Mouse (Mus musculus) MEL (cell line): ENCODE results near the gene Dpy19l3. TPM values are rescaled to one million over a fixed set of nuclear protein-coding genes. Genes with fewer than 3 reads are reported as not detected.

ENCODE experiments used
- DNase-seq: peaks from one replicate; pipeline ENCODE4 v3.0.0; 2011; ENCODE audit warnings: low read depth, low spot score
- H3K27ac ChIP-seq: 2 replicates; pipeline ENCODE4 v1.5.1; 2012; ENCODE audit warnings: low read depth, mild to moderate bottlenecking, control low read depth, low read length, moderate library complexity; ENCODE audit not compliant: control insufficient read depth
- H3K27me3 ChIP-seq, 2 experiments: fragments of 150-350 bp in 1 of 2; sonication (generic) in 1 of 2; 2 replicates each; pipeline ENCODE4 v1.6.1; 2012; ENCODE audit warnings: low read length in 2 of 2, mild to moderate bottlenecking in 2 of 2, improper control_type of control experiment in 1 of 2, moderate library complexity in 1 of 2; ENCODE audit not compliant: insufficient read depth in 2 of 2, control insufficient read depth in 1 of 2
- H3K36me3 ChIP-seq, 2 experiments: 2 replicates each; pipeline ENCODE4 v1.6.1; 2012 to 2014; ENCODE audit warnings: low read length in 2 of 2, improper control_type of control experiment in 1 of 2, inconsistent platforms in 1 of 2, mild to moderate bottlenecking in 1 of 2; ENCODE audit not compliant: insufficient read depth in 2 of 2, control insufficient read depth in 1 of 2
- H3K4me1 ChIP-seq, 2 experiments: fragments of 150-350 bp in 1 of 2; sonication (generic) in 1 of 2; 2 replicates each; pipeline ENCODE4 v1.6.1; 2012; ENCODE audit warnings: low read length in 2 of 2, improper control_type of control experiment in 1 of 2, mild to moderate bottlenecking in 1 of 2; ENCODE audit not compliant: insufficient read depth in 2 of 2, control insufficient read depth in 1 of 2
- H3K4me3 ChIP-seq, 2 experiments: fragments of 150-350 bp in 1 of 2; sonication (generic) in 1 of 2; 2 replicates each; pipeline ENCODE4 v1.5.1; 2012; ENCODE audit warnings: low read depth in 2 of 2, low read length in 2 of 2, mild to moderate bottlenecking in 2 of 2, moderate library complexity in 2 of 2, control low read depth in 1 of 2, improper control_type of control experiment in 1 of 2; ENCODE audit not compliant: control insufficient read depth in 1 of 2, insufficient read depth in 1 of 2
- H3K79me2 ChIP-seq: 2 replicates; pipeline ENCODE4 v1.6.1; 2012; ENCODE audit warnings: mild to moderate bottlenecking, low read length, moderate library complexity; ENCODE audit not compliant: control insufficient read depth, poor library complexity, insufficient read depth
- H3K9ac ChIP-seq: 2 replicates; pipeline ENCODE4 v1.6.1; 2012; ENCODE audit warnings: low read depth, mild to moderate bottlenecking, control low read depth, low read length, moderate library complexity; ENCODE audit not compliant: control insufficient read depth, poor library complexity, severe bottlenecking
- H3K9me3 ChIP-seq: fragments of 150-350 bp; sonication (generic); replicated peaks from 2 replicates; pipeline ENCODE4 v1.6.1; 2012; ENCODE audit warnings: mild to moderate bottlenecking, low read length, improper control_type of control experiment, moderate library complexity; ENCODE audit not compliant: insufficient read depth
- BHLHE40 ChIP-seq: IDR thresholded peaks from 2 replicates; pipeline ENCODE4 v1.6.1; 2012; ENCODE audit warnings: low read depth, mild to moderate bottlenecking, inconsistent platforms, low read length, improper control_type of control experiment, borderline replicate concordance
- CHD1 ChIP-seq: IDR thresholded peaks from 2 replicates; pipeline ENCODE4 v1.6.1; 2012; ENCODE audit warnings: low read depth, mild to moderate bottlenecking, inconsistent platforms, low read length, improper control_type of control experiment
- CTCF ChIP-seq, 3 experiments: IDR thresholded peaks in 2 of 3; conservative IDR thresholded peaks in 1 of 3; 2 replicates each; pipeline ENCODE4 v1.5.1; 2011 to 2012; ENCODE audit warnings: low read length in 3 of 3, low read depth in 2 of 3, mild to moderate bottlenecking in 2 of 3, improper control_type of control experiment in 1 of 3, inconsistent platforms in 1 of 3, mixed read lengths in 1 of 3, moderate library complexity in 1 of 3; ENCODE audit not compliant: control insufficient read depth in 1 of 3, insufficient read depth in 1 of 3, poor library complexity in 1 of 3, severe bottlenecking in 1 of 3
- E2F4 ChIP-seq: IDR thresholded peaks from 2 replicates; pipeline ENCODE4 v1.6.1; 2011; ENCODE audit warnings: low read depth, low read length, improper control_type of control experiment, borderline replicate concordance
- HCFC1 ChIP-seq: IDR thresholded peaks from 2 replicates; pipeline ENCODE4 v1.6.1; 2012; ENCODE audit warnings: low read depth, mild to moderate bottlenecking, inconsistent platforms, low read length, improper control_type of control experiment, moderate library complexity
- MEF2A ChIP-seq: IDR thresholded peaks from 2 replicates; pipeline ENCODE4 v1.6.1; 2014; ENCODE audit warnings: low read depth, mild to moderate bottlenecking, inconsistent platforms, low read length, improper control_type of control experiment; ENCODE audit not compliant: poor library complexity, insufficient replicate concordance, severe bottlenecking; ENCODE audit errors: extremely low read depth
- MXI1 ChIP-seq: IDR thresholded peaks from 2 replicates; pipeline ENCODE4 v1.6.1; 2011; ENCODE audit warnings: mild to moderate bottlenecking, low read depth, low read length, improper control_type of control experiment
- MYB ChIP-seq: IDR thresholded peaks from 2 replicates; pipeline ENCODE4 v1.6.1; 2011; ENCODE audit warnings: mild to moderate bottlenecking, low read depth, low read length, improper control_type of control experiment
- MYC ChIP-seq: IDR thresholded peaks from 2 replicates; pipeline ENCODE4 v1.6.1; 2011; ENCODE audit warnings: low read depth, mild to moderate bottlenecking, low read length, improper control_type of control experiment, moderate library complexity
- RAD21 ChIP-seq: IDR thresholded peaks from 2 replicates; pipeline ENCODE4 v1.6.1; 2011; ENCODE audit warnings: mild to moderate bottlenecking, low read depth, low read length, improper control_type of control experiment
- RCOR1 ChIP-seq: IDR thresholded peaks from 2 replicates; pipeline ENCODE4 v1.6.1; 2012; ENCODE audit warnings: low read depth, mild to moderate bottlenecking, inconsistent platforms, low read length, improper control_type of control experiment
- SMC3 ChIP-seq: IDR thresholded peaks from 2 replicates; pipeline ENCODE4 v1.6.1; 2011; ENCODE audit warnings: low read depth, low read length, improper control_type of control experiment
- TAL1 ChIP-seq: IDR thresholded peaks from 2 replicates; pipeline ENCODE4 v1.6.1; 2012; ENCODE audit warnings: mild to moderate bottlenecking, inconsistent platforms, low read length, moderate library complexity, mixed read lengths
- USF1 ChIP-seq: IDR thresholded peaks from 2 replicates; pipeline ENCODE4 v1.6.1; 2014; ENCODE audit warnings: low read depth, mild to moderate bottlenecking, inconsistent platforms, low read length, improper control_type of control experiment, moderate library complexity
- USF2 ChIP-seq, 2 experiments: IDR thresholded peaks; 2 replicates each; pipeline ENCODE4 v1.6.1; 2011 to 2012; ENCODE audit warnings: improper control_type of control experiment in 2 of 2, low read length in 2 of 2, borderline replicate concordance in 1 of 2, inconsistent platforms in 1 of 2, low read depth in 1 of 2, mild to moderate bottlenecking in 1 of 2; ENCODE audit not compliant: insufficient read depth in 1 of 2
- ZKSCAN1 ChIP-seq: IDR thresholded peaks from 2 replicates; pipeline ENCODE4 v1.6.1; 2012; ENCODE audit warnings: low read depth, mild to moderate bottlenecking, inconsistent platforms, low read length, improper control_type of control experiment, moderate library complexity
- ZMIZ1 ChIP-seq: IDR thresholded peaks from 2 replicates; pipeline ENCODE4 v1.6.1; 2012; ENCODE audit warnings: low read depth, mild to moderate bottlenecking, inconsistent platforms, low read length, improper control_type of control experiment, moderate library complexity
- polyA plus RNA-seq, 2 experiments: library from polyadenylated mRNA; stranded (reverse) in 1 of 2; unstranded in 1 of 2; fragments of >175 nt in 1 of 2; fragments of >200 nt in 1 of 2; gene quantifications; 2 replicates each; pipeline versions ENCODE4 v1.2.1 to v1.2.4; 2012; ENCODE audit warnings: low replicate concordance in 2 of 2, low read depth in 1 of 2; ENCODE audit not compliant: insufficient read length in 2 of 2, insufficient read depth in 1 of 2, missing spikeins in 1 of 2
- total RNA-seq: library from RNA; depleted of rRNA; stranded (reverse); fragments of 300-350 nt; gene quantifications from 2 replicates; pipeline ENCODE4 v1.2.3, GENCODE M21; 2012

The Dpy19l3 gene
- total and polyA plus RNA-seq, 3 experiments, result 7.4 to 9.9 TPM; not detected in 1

DNA sequence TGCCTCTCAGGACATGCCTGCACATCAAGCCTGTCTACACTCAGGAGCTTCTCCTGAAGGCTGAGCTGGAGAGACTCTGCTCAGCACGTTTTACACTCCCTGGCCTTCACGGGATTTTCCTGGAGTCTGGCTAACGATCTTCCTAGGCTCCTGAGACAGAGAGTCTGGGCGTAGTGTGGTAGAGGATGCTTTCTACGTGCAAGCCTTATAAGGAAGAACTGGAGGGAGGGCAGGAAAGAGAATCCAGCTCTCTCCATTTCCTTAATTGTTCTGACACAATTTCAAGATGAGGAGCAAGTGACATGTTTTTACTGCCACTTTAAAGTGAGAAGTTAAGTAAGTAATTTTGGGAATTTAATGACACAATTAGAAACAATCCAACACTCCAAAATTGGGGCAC lies 12.4 kb downstream of the Dpy19l3 start:
- Histone ChIP-seq H3K27ac (no peak overlapping the region), H3K27me3 (no peaks in the 10 kb centered on the region), H3K36me3 (no peaks in the 10 kb centered on the region), H3K9ac (no peak overlapping the region), H3K4me3 (no peak overlapping the region), H3K79me2 (no peaks in the 10 kb centered on the region), H3K9me3 (no peaks in the 10 kb centered on the region), H3K4me1 (no peaks in the 10 kb centered on the region)
- no peak for DNase-seq
- TF ChIP-seq MEF2A, result no peak

DNA sequence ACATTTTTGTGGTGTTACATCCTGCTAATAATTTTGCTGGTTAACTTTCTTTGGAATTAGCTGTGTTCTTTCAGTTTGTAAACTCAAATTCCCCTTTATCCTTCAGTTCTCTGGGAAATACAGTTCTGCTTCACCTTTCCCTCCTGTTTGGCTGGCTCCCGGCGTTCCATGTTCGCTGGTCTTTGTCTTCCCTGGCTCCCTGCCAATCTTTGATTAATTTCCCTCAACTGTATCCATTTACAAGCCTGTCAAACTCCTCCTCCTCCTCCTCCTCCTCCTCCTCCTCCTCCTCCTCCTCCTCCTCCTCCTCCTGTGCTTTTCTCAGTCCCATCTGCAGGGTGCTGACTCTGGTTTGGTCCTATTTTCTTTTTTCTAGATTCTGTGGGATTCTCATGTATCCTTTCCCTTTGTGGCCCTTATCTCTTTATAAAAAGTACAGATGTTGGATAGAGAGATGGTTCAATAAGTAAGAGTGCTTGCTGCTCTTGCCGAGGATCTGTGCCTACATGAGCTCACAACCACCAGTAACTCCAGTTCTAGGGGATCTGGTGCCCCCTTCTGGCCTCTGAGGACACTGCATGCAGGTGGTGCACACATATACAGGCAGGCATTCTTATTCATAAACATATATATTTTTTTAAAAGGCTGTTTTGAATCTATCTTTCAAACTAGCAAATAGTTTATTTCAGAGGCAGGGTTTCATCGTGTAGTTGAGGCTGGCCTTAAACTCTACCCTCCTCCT lies 13.6 kb downstream of the Dpy19l3 start:
- TF ChIP-seq BHLHE40, result no peak
- no peak for TF ChIP-seq CHD1
- no peak for TF ChIP-seq HCFC1
- TF ChIP-seq CTCF (IDR thresholded peaks at IDR 0.05 in 2 of 3, conservative IDR thresholded peaks at IDR 0.05 in 1 of 3; ENCODE audit: control insufficient read depth in 1 of 3, insufficient read depth in 1 of 3, low read depth in 2 of 3, low read length in 3 of 3, poor library complexity in 1 of 3, severe bottlenecking in 1 of 3), result peak; percentile 65 to 68 (median 66)
- no peak for TF ChIP-seq MYB
- TF ChIP-seq ZKSCAN1, result no peak
- no peak for TF ChIP-seq USF2 (IDR thresholded peaks at IDR 0.05; ENCODE audit: borderline replicate concordance in 1 of 2, insufficient read depth in 1 of 2, low read depth in 1 of 2, low read length in 2 of 2)
- no peak for TF ChIP-seq MXI1
- TF ChIP-seq ZMIZ1, result no peak
- TF ChIP-seq MEF2A, result no peak
- TF ChIP-seq USF1, result no peak
- no peak for TF ChIP-seq TAL1
- TF ChIP-seq RAD21, result peak; percentile 39
- TF ChIP-seq SMC3, result peak; percentile 41
- TF ChIP-seq MYC, result no peak
- no peak for TF ChIP-seq E2F4
- TF ChIP-seq RCOR1, result no peak
- Histone ChIP-seq H3K27ac (no peak overlapping the region), H3K9ac (no peak overlapping the region), H3K4me3 (no peak overlapping the region), H3K79me2 (no peaks in the 10 kb centered on the region), H3K9me3 (no peaks in the 10 kb centered on the region), H3K27me3 (no peaks in the 10 kb centered on the region), H3K36me3 (no peaks in the 10 kb centered on the region), H3K4me1 (no peaks in the 10 kb centered on the region)
- DNase-seq, result peak; percentile 65
